Mouse (Mus musculus) urinary bladder, postnatal 4 days (tissue): ENCODE measurements around the gene Cgref1.

Experiments used
- DNase-seq, 2 experiments: peaks; one replicate each; pipeline ENCODE4 v3.0.0; 2021 to 2022; ENCODE audit warnings: low spot score in 2 of 2

Cgref1 gene

GRCm38 (mm10) chr5:30944956-30945781 is at the start of gene Cgref1:
TSS of gene Cgref1 (minus strand) at chr5:30945591.
- DNase-seq: peak in 1 of 2 experiments; percentile 51

GRCm38 (mm10) chr5:30994074-30994473 is 48.7 kb upstream of the Cgref1 start:
- no peak for DNase-seq

GRCm38 (mm10) chr5:30992980-30993676 is 47.7 kb upstream of the Cgref1 start:
- no peak for DNase-seq

GRCm38 (mm10) chr5:30982357-30982756 is 37.0 kb upstream of the Cgref1 start:
- DNase-seq: no peak

GRCm38 (mm10) chr5:30974870-30975656 is 29.7 kb upstream of the Cgref1 start:
- peak in 1 of 2 experiments; percentile 85 for DNase-seq

- DNase-seq: no peak
Observed at GRCm38 (mm10) chr5:30969440-30969839, 24.0 kb upstream of the Cgref1 start.

- peak; percentile 81 to 83 for DNase-seq
Observed at GRCm38 (mm10) chr5:30968416-30968815, 23.0 kb upstream of the Cgref1 start, which contains the start of gene Tcf23. TSS of gene Tcf23 (plus strand) at chr5:30968662.

GRCm38 (mm10) chr5:30966189-30966588 is 20.8 kb upstream of the Cgref1 start:
- no peak for DNase-seq

- DNase-seq: no peak
Observed at GRCm38 (mm10) chr5:30963916-30964315, 18.5 kb upstream of the Cgref1 start.

- no peak for DNase-seq
Observed at GRCm38 (mm10) chr5:30961545-30962505, 16.4 kb upstream of the Cgref1 start.

- no peak for DNase-seq
Observed at GRCm38 (mm10) chr5:30960814-30961213, 15.4 kb upstream of the Cgref1 start.

- peak; percentile 98 for DNase-seq
Observed at GRCm38 (mm10) chr5:30959966-30960501, 14.6 kb upstream of the Cgref1 start, which contains the start of gene Preb. TSS of gene Preb (minus strand) at chr5:30960361.

GRCm38 (mm10) chr5:30959198-30959854 is 13.9 kb upstream of the Cgref1 start:
- DNase-seq: no peak

GRCm38 (mm10) chr5:30957891-30958290 is 12.5 kb upstream of the Cgref1 start:
- DNase-seq: no peak

- DNase-seq: no peak
Observed at GRCm38 (mm10) chr5:30955751-30956150, 10.4 kb upstream of the Cgref1 start.

GRCm38 (mm10) chr5:30954556-30954955 is 9.2 kb upstream of the Cgref1 start:
- DNase-seq: no peak

- no peak for DNase-seq
Observed at GRCm38 (mm10) chr5:30954065-30954464, 8.7 kb upstream of the Cgref1 start.

- no peak for DNase-seq
Observed at GRCm38 (mm10) chr5:30952551-30952950, 7.2 kb upstream of the Cgref1 start.

GRCm38 (mm10) chr5:30951706-30952105 is 6.3 kb upstream of the Cgref1 start:
- no peak for DNase-seq

GRCm38 (mm10) chr5:30950922-30951321 is 5.5 kb upstream of the Cgref1 start:
- no peak for DNase-seq
